Mouse (Mus musculus) T-helper 2 cell (primary cell): ENCODE data around the gene Capg.

ENCODE experiments used
- in situ Hi-C: fragments of 300-600 bp; cut with MboI, MseI; formaldehyde crosslinking; loops from one replicate; pipeline ENCODE4 v1.15.1; 2025; ENCODE audit warnings: high pct_unique_total_duplicates

Gene Capg

GRCm38 (mm10) chr6:72601732-72602131 lies 57.5 kb downstream of the Capg start:
- in situ Hi-C loops = no loop called here

DNA sequence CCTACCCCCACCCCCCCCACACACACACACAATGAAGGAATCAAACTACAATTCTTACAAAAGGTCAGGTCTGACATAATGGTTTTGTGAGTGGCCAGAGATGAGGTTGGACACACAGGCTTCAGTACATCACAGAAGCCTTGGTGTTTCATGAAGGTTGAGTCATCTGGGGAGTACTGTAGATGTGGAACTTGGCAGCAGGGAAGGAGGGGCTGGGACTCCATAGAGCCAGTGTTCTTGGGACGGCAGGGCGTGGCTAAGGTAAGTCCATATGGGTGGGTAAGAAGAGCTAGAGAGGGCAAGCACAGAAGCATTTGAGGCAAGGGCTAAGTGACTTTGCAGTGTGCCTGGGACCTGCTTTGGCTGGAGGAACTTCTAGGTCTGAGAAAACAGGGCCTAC lies 59.9 kb downstream of the Capg start:
- in situ Hi-C loops = no loop called here

GRCm38 (mm10) chr6:72607060-72607459 lies 62.9 kb downstream of the Capg start:
- in situ Hi-C loops = no loop called here

DNA sequence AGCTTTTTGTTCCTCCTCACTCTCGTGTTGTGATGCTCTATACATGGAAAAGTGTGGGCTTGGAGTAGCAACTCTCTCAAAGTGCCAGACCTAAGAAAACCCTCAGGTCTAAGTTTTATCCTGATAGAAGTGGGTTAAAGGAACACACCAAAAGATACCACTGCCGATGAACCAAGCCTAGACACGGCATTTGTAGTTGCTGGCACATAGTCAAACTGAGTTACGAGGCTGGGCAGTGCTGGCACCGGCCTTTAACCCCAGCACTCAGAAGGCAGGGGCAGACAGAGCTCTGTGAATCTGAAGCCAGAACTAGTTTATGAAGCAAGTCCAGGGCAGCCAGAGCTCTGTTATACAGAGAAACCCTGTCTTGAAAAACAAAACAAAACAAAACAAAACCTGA lies 63.5 kb downstream of the Capg start:
- in situ Hi-C loops = no loop called here

GRCm38 (mm10) chr6:72608662-72609184 lies 64.5 kb downstream of the Capg start:
- in situ Hi-C loops = no loop called here

- in situ Hi-C loops = no loop called here
Measured at GRCm38 (mm10) chr6:72610261-72610660, 66.1 kb downstream of the Capg start.
